Mouse (Mus musculus): ENCODE data around the gene Stxbp4.
A peak's percentile ranks its signal among the peaks of the same experiment; 100 is the strongest.

Gene Stxbp4

GRCm38 (mm10) chr11:90553963-90554362 lies 83.9 kb downstream of the Stxbp4 start:
- no peak for DNase-seq

GRCm38 (mm10) chr11:90552303-90553201 lies 85.3 kb downstream of the Stxbp4 start:
- no peak for DNase-seq

GRCm38 (mm10) chr11:90548560-90548959 lies 89.3 kb downstream of the Stxbp4 start:
- DNase-seq = no peak

- DNase-seq = no peak
Measured at GRCm38 (mm10) chr11:90538636-90539263, 99.1 kb downstream of the Stxbp4 start.

GRCm38 (mm10) chr11:90525311-90525710 lies 112.6 kb downstream of the Stxbp4 start:
- DNase-seq = no peak

- DNase-seq = no peak
Measured at GRCm38 (mm10) chr11:90521040-90521439, 116.8 kb downstream of the Stxbp4 start.

GRCm38 (mm10) chr11:90517750-90518149 lies 120.1 kb downstream of the Stxbp4 start:
- DNase-seq = no peak

GRCm38 (mm10) chr11:90512538-90513219 lies 125.2 kb downstream of the Stxbp4 start:
- DNase-seq = no peak

- no peak for DNase-seq
Measured at GRCm38 (mm10) chr11:90501846-90502245, 136.0 kb downstream of the Stxbp4 start.

- DNase-seq = no peak
Measured at GRCm38 (mm10) chr11:90499918-90500317, 138.0 kb downstream of the Stxbp4 start.

GRCm38 (mm10) chr11:90498461-90498860 lies 139.4 kb downstream of the Stxbp4 start:
- peak; percentile 49 to 57 for DNase-seq

GRCm38 (mm10) chr11:90494981-90495380 lies 142.9 kb downstream of the Stxbp4 start:
- no peak for DNase-seq

- no peak for DNase-seq
Measured at GRCm38 (mm10) chr11:90492511-90492910, 145.4 kb downstream of the Stxbp4 start.

- no peak for DNase-seq
Measured at GRCm38 (mm10) chr11:90489166-90489565, 148.7 kb downstream of the Stxbp4 start.

GRCm38 (mm10) chr11:90487686-90488085 lies 150.2 kb downstream of the Stxbp4 start:
- no peak for DNase-seq

- no peak for DNase-seq
Measured at GRCm38 (mm10) chr11:90484750-90485637, 152.9 kb downstream of the Stxbp4 start.

- no peak for DNase-seq
Measured at GRCm38 (mm10) chr11:90483766-90484165, 154.1 kb downstream of the Stxbp4 start.

GRCm38 (mm10) chr11:90481828-90482227 lies 156.1 kb downstream of the Stxbp4 start:
- DNase-seq = no peak

- DNase-seq = no peak
Measured at GRCm38 (mm10) chr11:90470271-90470670, 167.6 kb downstream of the Stxbp4 start.

- DNase-seq = no peak
Measured at GRCm38 (mm10) chr11:90464046-90464595, 173.8 kb downstream of the Stxbp4 start.

GRCm38 (mm10) chr11:90460458-90460857 lies 177.4 kb downstream of the Stxbp4 start:
- DNase-seq = no peak

GRCm38 (mm10) chr11:90452134-90452533 lies 185.8 kb downstream of the Stxbp4 start:
- no peak for DNase-seq

Data from lung, adult 18-20 months (tissue).